Mouse (Mus musculus): ENCODE measurements at regions not wholly inside any gene's neighbourhood (a gene's known extent, or its start where the extent isn't known, plus 50 kb on each side); places are given as distances from the start of the nearest gene placed in this dataset.

DNA sequence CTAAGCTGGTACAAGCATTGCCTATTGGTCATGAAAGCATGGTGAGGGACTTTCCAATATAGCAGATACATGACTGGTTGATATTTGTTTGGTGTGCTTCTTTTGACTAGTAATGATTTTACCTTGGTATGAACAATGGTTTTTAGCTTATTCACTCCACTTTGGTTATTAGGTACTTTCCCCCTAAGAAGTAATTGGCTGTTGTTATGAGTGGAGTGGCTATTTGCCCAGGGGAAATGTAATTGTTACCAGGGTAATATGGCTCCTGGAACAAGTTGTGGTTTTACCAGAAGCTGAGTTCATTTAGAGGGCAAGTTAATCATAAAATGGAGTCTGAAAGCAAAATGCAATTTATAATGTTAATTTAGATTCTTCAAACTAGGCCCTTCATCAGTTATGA, 1000.2 kb upstream of the Manea start:
- ATAC-seq (ENCODE audit: low FRiP score), result no peak
- no peak overlapping the region for H3K4me2 ChIP-seq
- H3K36me3 ChIP-seq, result no peaks in the 10 kb centered on the region

DNA sequence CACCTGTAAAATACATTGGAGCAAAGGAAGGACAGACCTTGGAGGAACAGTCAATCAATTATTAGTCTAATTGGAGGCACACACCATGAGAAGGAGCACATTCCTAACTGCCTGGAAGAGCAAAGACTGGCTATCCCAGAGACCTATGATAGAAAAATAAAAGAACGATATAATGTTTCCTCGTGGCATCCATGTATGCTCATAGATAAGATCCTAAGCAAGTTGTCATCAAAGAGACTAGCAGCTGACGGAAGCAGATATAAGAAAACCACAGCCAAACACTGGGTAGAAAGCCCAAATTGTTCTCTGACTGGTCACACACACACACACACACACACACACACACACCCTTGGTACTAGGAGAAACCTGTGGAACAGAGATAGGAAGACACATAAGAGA, 986.6 kb upstream of the Manea start:
- no peak overlapping the region for H3K27ac ChIP-seq
- no peaks in the 10 kb centered on the region for H3K27me3 ChIP-seq
- H3K4me1 ChIP-seq (replicated peaks), result no peaks in the 10 kb centered on the region
- WGBS, result 91% methylated on average over 3 of the region's 3 CpGs
- H3K4me3 ChIP-seq, result no peak overlapping the region
- H3K36me3 ChIP-seq, result no peaks in the 10 kb centered on the region
- H3K9ac ChIP-seq, result no peak overlapping the region
- H3K9me3 ChIP-seq, result no peaks in the 10 kb centered on the region
- ATAC-seq (ENCODE audit: low FRiP score), result no peak
- no peak overlapping the region for H3K4me2 ChIP-seq

More for the DNA sequence above, 1000.2 kb upstream of the Manea start:
- Histone ChIP-seq H3K27me3 (no peaks in the 10 kb centered on the region), H3K9me3 (no peaks in the 10 kb centered on the region), H3K27ac (no peak overlapping the region), H3K4me3 (no peak overlapping the region), H3K9ac (no peak overlapping the region), H3K4me1 (replicated peaks) (no peaks in the 10 kb centered on the region)
